Mouse (Mus musculus) kidney, postnatal 4 days (tissue): ENCODE measurements around the gene Hivep3.

ENCODE experiments used
- DNase-seq, 2 experiments: peaks; one replicate each; pipeline ENCODE4 v3.0.0; 2021; ENCODE audit warnings: mixed read lengths in 2 of 2

Gene Hivep3

GRCm38 (mm10) chr4:119876535-119877160, 143.1 kb downstream of the Hivep3 start:
- no peak for DNase-seq

- no peak for DNase-seq
These were observed 144.6 kb downstream of the Hivep3 start for GRCm38 (mm10) chr4:119878218-119878617.

- DNase-seq = no peak
These were observed 146.1 kb downstream of the Hivep3 start for GRCm38 (mm10) chr4:119879671-119880070.

- DNase-seq = no peak
These were observed 146.7 kb downstream of the Hivep3 start for GRCm38 (mm10) chr4:119880270-119880669.

GRCm38 (mm10) chr4:119881292-119881691, 147.7 kb downstream of the Hivep3 start:
- no peak for DNase-seq

- DNase-seq = no peak
These were observed 148.8 kb downstream of the Hivep3 start for GRCm38 (mm10) chr4:119882401-119882800.

GRCm38 (mm10) chr4:119882814-119883213, 149.2 kb downstream of the Hivep3 start:
- no peak for DNase-seq

- no peak for DNase-seq
These were observed 153.0 kb downstream of the Hivep3 start for GRCm38 (mm10) chr4:119886621-119887020.

GRCm38 (mm10) chr4:119887523-119888177, 154.1 kb downstream of the Hivep3 start:
- no peak for DNase-seq

GRCm38 (mm10) chr4:119889760-119890159, 156.2 kb downstream of the Hivep3 start:
- DNase-seq = no peak

- DNase-seq = no peak
These were observed 159.7 kb downstream of the Hivep3 start for GRCm38 (mm10) chr4:119893255-119893779.

GRCm38 (mm10) chr4:119894797-119895458, 161.3 kb downstream of the Hivep3 start:
- DNase-seq = no peak

GRCm38 (mm10) chr4:119895504-119895903, 161.9 kb downstream of the Hivep3 start:
- DNase-seq = no peak

- DNase-seq = no peak
These were observed 163.0 kb downstream of the Hivep3 start for GRCm38 (mm10) chr4:119896572-119896971.

GRCm38 (mm10) chr4:119897054-119897855, 163.7 kb downstream of the Hivep3 start:
- DNase-seq = no peak

GRCm38 (mm10) chr4:119901556-119902491, 168.2 kb downstream of the Hivep3 start:
- peak; percentile 51 to 53 for DNase-seq

GRCm38 (mm10) chr4:119903328-119903727, 169.7 kb downstream of the Hivep3 start:
- peak; percentile 59 to 64 for DNase-seq

- DNase-seq = peak; percentile 68 to 72
These were observed 170.2 kb downstream of the Hivep3 start for GRCm38 (mm10) chr4:119903806-119904205.

- no peak for DNase-seq
These were observed 170.7 kb downstream of the Hivep3 start for GRCm38 (mm10) chr4:119904296-119904695.

GRCm38 (mm10) chr4:119907106-119907505, 173.5 kb downstream of the Hivep3 start:
- no peak for DNase-seq

GRCm38 (mm10) chr4:119911071-119911904, 177.7 kb downstream of the Hivep3 start:
- no peak for DNase-seq
